Mouse (Mus musculus) thymus, adult 2 months (tissue): ENCODE results near the gene Dhx33. TPM values are rescaled to one million over a fixed set of nuclear protein-coding genes. Genes with fewer than 3 reads are reported as not detected.

Source experiments
- DNase-seq: peaks from one replicate; pipeline ENCODE4 v3.0.0; 2021
- H3K27ac ChIP-seq: fragments of 200-500 bp; 2 replicates; pipeline ENCODE4 v1.5.1; 2012; ENCODE audit warnings: low read length, control low read depth; ENCODE audit not compliant: control insufficient read depth, insufficient read depth
- H3K27me3 ChIP-seq: fragments of 200-500 bp; 2 replicates; pipeline ENCODE4 v1.6.1; 2012; ENCODE audit warnings: mild to moderate bottlenecking, low read length, moderate library complexity, mixed read lengths; ENCODE audit not compliant: control insufficient read depth, insufficient read depth
- H3K36me3 ChIP-seq: fragments of 200-500 bp; 2 replicates; pipeline ENCODE4 v1.6.1; 2012; ENCODE audit warnings: mild to moderate bottlenecking, low read length, moderate library complexity; ENCODE audit not compliant: control insufficient read depth, insufficient read depth
- H3K4me1 ChIP-seq: fragments of 200-500 bp; replicated peaks from 2 replicates; pipeline ENCODE4 v1.6.1; 2012; ENCODE audit warnings: low read length; ENCODE audit not compliant: control insufficient read depth, insufficient read depth
- H3K4me3 ChIP-seq: fragments of 200-500 bp; 2 replicates; pipeline ENCODE4 v1.5.1; 2012; ENCODE audit warnings: mild to moderate bottlenecking, low read length, control low read depth, moderate library complexity; ENCODE audit not compliant: control insufficient read depth, insufficient read depth
- CTCF ChIP-seq: fragments of 200-500 bp; IDR thresholded peaks from 2 replicates; pipeline ENCODE4 v1.5.1; 2012; ENCODE audit warnings: mild to moderate bottlenecking, control low read depth, low read length, moderate library complexity, borderline replicate concordance; ENCODE audit not compliant: control insufficient read depth, poor library complexity, insufficient read depth; ENCODE audit errors: extremely low read depth
- POLR2A ChIP-seq: fragments of 200-500 bp; IDR thresholded peaks from 2 replicates; pipeline ENCODE4 v1.6.1; 2012; ENCODE audit warnings: mild to moderate bottlenecking, low read length, control low read depth, moderate library complexity; ENCODE audit not compliant: control insufficient read depth, poor library complexity, insufficient read depth; ENCODE audit errors: extremely low read depth
- WGBS: fragments of 180-500 bp; shearing (Covaris S2); methylation state at CpG from one replicate; pipeline ENCODE4 v1.1.7; 2018; 5-methylcytosine and 5-hydroxymethylcytosine counted together
- polyA plus RNA-seq: library from polyadenylated mRNA; depleted of rRNA; stranded (reverse); fragments of >200 nt; gene quantifications from 2 replicates; pipeline ENCODE4 v1.2.3, GENCODE M21; 2012; rRNA removed

Dhx33 gene
- polyA plus RNA-seq, 1 experiment: 28.4 TPM

DNA sequence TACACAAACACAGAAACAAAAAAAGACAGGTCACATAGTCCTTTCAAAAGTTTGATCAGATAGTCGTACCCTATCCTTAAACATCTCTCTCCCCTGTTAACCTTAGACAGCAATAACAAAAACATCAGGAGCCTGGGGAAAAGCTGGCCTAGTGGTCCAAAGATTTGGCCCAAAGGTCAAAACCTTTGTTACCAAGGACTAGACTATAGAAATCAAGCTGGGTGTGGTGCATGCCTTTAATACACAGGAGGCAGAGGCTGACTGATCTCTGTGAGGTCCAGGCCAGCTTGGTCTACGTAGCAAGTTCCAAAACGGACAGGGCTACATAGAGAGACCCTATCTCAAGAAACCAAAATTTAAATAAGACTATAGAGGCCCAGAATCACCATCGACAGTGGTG, 49.5 kb downstream of the Dhx33 start:
- 92% methylated on average over 4 of the region's 4 CpGs for WGBS
- Histone ChIP-seq H3K4me3 (no peak overlapping the region), H3K27ac (no peak overlapping the region), H3K27me3 (no peaks in the 10 kb centered on the region; the same call in 1 of the 2 replicates), H3K4me1 (no peaks in the 10 kb centered on the region), H3K36me3 (peaks cover 91% of the 10 kb centered on the region)
- DNase-seq: no peak
- TF ChIP-seq POLR2A (no peak), CTCF (no peak)

DNA sequence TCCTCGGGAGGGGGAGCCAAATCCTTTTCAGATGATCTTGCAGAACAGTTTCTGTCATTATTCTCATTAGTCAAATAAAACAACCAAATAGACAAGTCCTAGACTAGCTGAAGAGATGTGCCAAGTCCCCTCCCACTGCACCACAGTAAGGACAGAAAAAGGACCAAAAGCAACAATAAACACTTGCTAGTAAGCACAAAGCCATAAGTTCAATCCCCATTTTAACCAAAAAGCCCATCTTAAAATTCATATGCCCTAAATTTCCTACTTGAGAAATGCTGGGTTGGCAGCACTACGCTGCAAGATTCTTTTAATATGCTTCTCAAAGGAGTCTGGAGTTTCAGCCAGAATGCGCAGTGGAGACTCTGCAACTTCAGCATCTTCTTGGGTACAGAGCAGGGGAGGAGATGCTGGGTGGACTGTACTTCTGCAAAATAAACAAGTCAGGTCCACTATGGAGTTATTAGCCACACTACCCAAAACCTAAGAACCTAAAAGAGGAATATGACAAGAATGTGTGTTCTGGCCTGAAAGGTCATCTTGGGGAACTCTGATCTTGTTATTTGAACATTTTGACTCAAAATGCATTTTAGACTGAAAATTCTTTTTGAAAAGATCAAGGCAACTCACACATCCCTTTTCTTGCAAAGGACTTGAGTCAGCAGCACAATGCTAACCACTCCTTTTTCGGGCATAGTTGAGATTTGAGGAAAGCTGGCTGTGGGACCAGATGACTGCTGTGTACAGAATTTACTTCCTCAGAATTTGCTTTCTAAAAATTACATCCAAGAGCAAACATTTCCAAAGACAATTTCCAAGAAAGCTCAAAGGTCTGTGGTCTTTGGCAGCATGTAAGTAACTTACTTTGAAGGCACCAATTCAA, 59.1 kb downstream of the Dhx33 start:
- peaks cover 82% of the 10 kb centered on the region for H3K36me3 ChIP-seq
- DNase-seq: no peak
- no peak overlapping the region for H3K27ac ChIP-seq

DNA sequence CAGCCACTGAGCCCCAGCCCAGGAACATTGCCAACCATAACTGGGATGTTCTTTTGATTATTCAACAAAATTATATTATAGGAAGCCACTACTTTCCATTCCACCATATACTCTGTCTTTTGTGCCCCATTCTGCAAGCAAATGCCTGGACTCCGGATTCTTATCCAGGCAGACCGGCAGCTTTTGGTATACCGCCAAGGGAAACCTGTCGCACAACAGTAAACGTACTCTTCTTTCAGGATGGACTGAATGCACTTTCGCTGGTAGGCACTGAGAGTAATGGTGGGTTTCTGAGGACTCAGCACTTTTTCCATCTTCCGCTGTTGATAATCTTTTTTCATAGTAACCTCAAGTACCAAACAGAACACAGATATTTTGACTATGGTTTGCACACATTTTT, 60.6 kb downstream of the Dhx33 start:
- WGBS: 95% methylated on average over 7 of the region's 7 CpGs
- no peak overlapping the region for H3K4me3 ChIP-seq
- TF ChIP-seq POLR2A (no peak), CTCF (no peak)
- peaks cover 67% of the 10 kb centered on the region for H3K36me3 ChIP-seq
- no peak for DNase-seq
- H3K27me3 ChIP-seq: no peaks in the 10 kb centered on the region
- no peak overlapping the region for H3K27ac ChIP-seq
- H3K4me1 ChIP-seq: no peaks in the 10 kb centered on the region

More for the DNA sequence above, 59.1 kb downstream of the Dhx33 start:
- 96% methylated on average over 4 of the region's 4 CpGs for WGBS
- Histone ChIP-seq H3K27me3 (no peaks in the 10 kb centered on the region), H3K4me3 (no peak overlapping the region), H3K4me1 (no peaks in the 10 kb centered on the region)
- TF ChIP-seq POLR2A (no peak), CTCF (no peak)

DNA sequence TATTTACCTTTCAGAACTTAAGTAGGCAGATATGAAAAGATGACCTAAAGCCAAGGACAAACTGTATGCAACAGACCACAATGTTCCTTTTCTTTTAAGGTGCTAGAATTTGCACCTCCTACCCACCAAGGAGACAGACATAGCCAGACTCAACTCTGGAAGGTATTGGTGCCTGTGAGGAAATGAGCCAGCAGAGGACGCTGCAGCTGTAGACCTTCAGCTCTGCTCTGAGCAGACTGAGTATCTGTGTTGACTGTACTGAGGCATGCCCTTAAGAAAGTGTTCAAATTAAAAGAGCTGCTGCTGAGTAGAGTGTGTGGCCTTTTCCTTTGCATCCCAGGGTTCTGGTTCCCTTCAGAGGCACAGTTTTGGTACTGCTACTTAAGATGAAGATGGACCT, 61.6 kb downstream of the Dhx33 start:
- WGBS: 97% methylated on average over 1 of the region's 1 CpGs
- Histone ChIP-seq H3K36me3 (peaks cover 60% of the 10 kb centered on the region), H3K4me1 (no peaks in the 10 kb centered on the region), H3K27me3 (no peaks in the 10 kb centered on the region), H3K27ac (no peak overlapping the region), H3K4me3 (no peak overlapping the region)
- DNase-seq: no peak
- no peak for TF ChIP-seq CTCF

DNA sequence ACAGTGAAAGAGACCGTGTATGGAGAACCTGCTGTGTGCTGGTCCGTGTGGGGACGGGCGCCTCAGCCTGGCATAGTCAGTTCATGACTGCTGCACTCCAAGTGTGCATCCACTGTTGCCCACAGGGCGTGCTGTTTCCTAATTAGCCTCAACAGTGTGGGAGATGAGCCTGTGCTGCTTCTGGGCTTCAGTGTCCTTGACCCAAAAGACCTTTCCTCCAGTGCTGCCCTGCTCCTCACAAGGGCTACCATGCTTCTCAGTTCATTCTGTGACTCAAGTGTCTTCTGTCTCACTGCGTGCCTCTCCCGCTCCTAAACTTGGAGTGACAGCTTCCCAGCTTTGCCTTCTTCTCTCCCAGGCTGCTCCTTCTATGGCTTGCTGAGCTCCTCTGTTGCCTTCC, 68.9 kb downstream of the Dhx33 start:
- no peak for TF ChIP-seq POLR2A
- TF ChIP-seq CTCF: no peak
- H3K36me3 ChIP-seq: peaks cover 33% of the 10 kb centered on the region
- no peaks in the 10 kb centered on the region for H3K27me3 ChIP-seq
- H3K4me3 ChIP-seq: no peak overlapping the region
- DNase-seq: no peak
- no peak overlapping the region for H3K27ac ChIP-seq
- no peaks in the 10 kb centered on the region for H3K4me1 ChIP-seq
- 97% methylated on average over 7 of the region's 7 CpGs for WGBS

Other genes with a start within 250 kb of the Dhx33 start
- 3.9 and 4.6 TPM in 2 replicates for gene Zfp3, start 240.2 kb downstream of the Dhx33 start, polyA plus RNA-seq
- 2.4 and 3.1 TPM in 2 replicates for gene Scimp, start 191.9 kb downstream of the Dhx33 start, polyA plus RNA-seq
- gene Rabep1, start 159.7 kb downstream of the Dhx33 start, polyA plus RNA-seq: 3.5 and 3.7 TPM in 2 replicates
- gene Nup88, start 34.5 kb downstream of the Dhx33 start, polyA plus RNA-seq: 49.4 and 50.2 TPM in 2 replicates
- 45.5 and 63.5 TPM in 2 replicates for gene Rpain, start 34.2 kb downstream of the Dhx33 start, polyA plus RNA-seq
- gene C1qbp, start 21.4 kb downstream of the Dhx33 start, polyA plus RNA-seq: 132 and 253 TPM in 2 replicates
- gene Mis12, start 15.2 kb upstream of the Dhx33 start, polyA plus RNA-seq: 8.6 and 10.0 TPM in 2 replicates
- gene Derl2, start 15.4 kb upstream of the Dhx33 start, polyA plus RNA-seq: 12.5 and 14.1 TPM in 2 replicates
- 0.84 and 1.2 TPM in 2 replicates for gene 6330403K07Rik, start 29.1 kb upstream of the Dhx33 start, polyA plus RNA-seq
- gene Nlrp1a, start 140.3 kb upstream of the Dhx33 start, polyA plus RNA-seq: 0.12 and 0.28 TPM in 2 replicates
- gene Nlrp1b, start 226.3 kb upstream of the Dhx33 start, polyA plus RNA-seq: 0.59 and 0.84 TPM in 2 replicates